Mouse (Mus musculus): ENCODE data around the gene Slc1a3.

DNA sequence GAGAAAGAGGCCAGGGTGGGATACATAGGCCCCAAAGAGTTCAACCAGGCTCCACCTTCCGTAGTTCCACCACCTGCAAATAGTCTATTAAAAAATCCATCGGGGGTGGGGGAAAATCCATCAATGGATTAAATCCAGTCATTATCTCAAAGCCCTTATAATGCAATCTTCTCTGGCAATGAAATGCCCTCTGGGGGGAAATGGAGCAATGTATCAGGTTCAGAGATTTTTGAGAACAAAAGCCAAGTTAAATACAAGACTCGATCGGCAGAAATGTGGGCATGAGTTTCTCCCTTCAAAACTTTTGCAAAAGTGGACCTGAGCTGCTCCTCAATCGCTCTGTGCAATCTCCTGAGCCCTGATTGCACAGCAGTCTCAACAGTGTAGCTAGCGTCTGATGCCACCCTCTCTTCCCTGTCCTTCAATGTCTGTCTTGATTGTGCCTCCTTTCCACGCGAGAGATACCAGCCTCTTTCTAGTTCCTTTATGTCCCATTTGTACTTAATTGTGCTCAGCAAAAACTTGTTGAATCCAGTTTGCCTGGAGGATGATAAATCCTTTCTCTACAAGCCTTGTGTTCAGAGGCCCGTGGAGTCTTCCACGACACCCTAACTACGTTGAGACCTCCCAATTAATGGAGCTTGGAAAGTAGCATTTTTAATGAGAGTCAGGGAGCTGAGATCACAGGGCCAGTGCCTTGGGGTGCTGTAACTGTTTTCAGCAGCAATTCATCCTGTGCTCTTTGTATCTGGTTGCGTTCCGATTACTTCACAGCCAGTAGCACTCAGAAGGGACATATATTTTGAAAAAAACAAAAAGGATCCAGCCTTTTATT, 109.0 kb downstream of the Slc1a3 start:
- no peak for TF ChIP-seq CTCF (IDR thresholded peaks at IDR 0.05; ENCODE audit: low read depth)
- no peak for TF ChIP-seq EP300 (IDR thresholded peaks at IDR 0.05; ENCODE audit: low read depth)
